Mouse (Mus musculus): ENCODE measurements at regions not wholly inside any gene's neighbourhood (a gene's known extent, or its start where the extent isn't known, plus 50 kb on each side); places are given as distances from the start of the nearest gene placed in this dataset.
A peak's percentile ranks its signal among the peaks of the same experiment; 100 is the strongest.

DNA sequence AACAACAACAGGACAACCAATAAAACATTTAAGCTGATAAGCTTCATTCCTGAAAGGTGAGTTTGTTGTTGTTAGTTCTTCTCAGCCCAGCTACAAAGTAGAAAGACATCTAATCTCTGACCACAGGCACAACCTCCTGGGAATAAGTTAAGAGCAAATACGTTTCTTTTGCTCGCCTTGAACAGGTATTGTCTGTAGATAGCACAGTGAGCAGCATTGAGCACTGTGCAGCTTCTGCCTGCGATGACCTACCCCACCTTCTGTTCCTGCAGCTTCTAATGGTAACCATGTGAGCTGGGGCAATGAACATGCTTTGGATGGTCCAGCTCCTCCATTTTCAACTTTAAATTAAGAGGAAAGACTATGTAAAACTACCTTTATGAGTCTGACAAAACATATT is 509.8 kb upstream of the Adgrl2 start:
- no peak for DNase-seq (ENCODE audit: low spot score)

DNA sequence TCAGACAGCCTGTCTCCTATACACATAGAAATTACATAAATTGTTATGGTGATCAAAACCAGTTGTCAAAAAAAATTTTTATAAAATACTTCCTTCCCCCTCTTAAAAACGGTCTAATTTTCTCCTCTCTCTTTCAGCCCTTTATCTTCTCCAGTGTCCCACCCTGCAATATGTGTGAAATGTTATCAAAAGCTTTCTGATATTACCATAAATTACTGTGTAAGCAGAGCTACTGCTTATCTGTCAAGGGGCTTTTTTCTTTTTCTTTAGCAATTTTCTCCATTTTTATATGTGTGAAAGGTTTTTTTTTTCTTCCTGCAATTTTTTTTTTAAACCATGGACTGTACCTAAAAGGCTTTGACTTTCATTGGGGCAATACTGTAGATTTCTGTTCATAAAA is 508.4 kb upstream of the Adgrl2 start:
- no peak for DNase-seq (ENCODE audit: low spot score)

- no peak for DNase-seq (ENCODE audit: low spot score)
These were observed 506.6 kb upstream of the Adgrl2 start for GRCm38 (mm10) chr3:149496829-149497471.

- DNase-seq (ENCODE audit: low spot score), result no peak
These were observed 505.8 kb upstream of the Adgrl2 start for GRCm38 (mm10) chr3:149496122-149496521.

DNA sequence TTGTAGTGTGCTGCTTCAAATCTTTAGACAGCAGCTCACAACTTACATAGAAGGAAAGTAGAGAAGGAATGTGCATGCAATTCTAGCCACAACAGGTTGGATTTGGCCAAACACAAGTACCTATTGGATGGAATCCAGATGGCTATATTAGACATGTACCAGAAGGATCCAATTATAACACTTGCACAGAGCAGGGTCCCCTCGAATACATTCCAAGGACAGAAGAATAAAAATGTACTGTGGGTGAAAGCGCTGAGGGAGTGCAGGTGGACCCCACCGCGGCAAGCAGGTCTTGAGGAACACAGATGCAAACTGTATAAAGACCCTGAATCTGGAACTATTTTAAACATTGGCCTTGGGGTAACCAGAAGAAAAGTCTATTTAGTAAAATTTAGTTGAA is 497.8 kb upstream of the Adgrl2 start:
- DNase-seq (ENCODE audit: low spot score), result no peak

DNA sequence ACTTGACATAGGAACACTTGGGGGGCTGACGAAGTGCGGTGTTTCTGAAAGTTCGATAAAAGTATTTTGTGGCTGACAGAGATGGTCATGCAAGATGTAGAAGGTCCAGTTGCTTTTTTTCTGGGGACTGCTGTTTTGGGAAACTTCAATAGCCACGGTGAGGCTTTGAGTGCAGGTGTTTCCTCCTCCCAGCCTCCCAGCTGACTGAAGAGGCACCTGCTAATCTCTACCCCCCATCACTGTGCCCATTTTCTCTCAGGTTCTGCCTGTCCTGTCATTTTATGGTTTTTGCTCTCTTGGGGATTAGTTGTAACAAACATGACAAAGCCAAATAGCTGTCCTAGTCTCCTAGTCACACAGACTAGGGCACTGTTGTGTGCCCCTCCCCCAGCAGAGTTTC is 495.1 kb upstream of the Adgrl2 start:
- DNase-seq (ENCODE audit: low spot score), result no peak

- no peak for DNase-seq (ENCODE audit: low spot score)
These were observed 494.0 kb upstream of the Adgrl2 start for GRCm38 (mm10) chr3:149484319-149484718.

DNA sequence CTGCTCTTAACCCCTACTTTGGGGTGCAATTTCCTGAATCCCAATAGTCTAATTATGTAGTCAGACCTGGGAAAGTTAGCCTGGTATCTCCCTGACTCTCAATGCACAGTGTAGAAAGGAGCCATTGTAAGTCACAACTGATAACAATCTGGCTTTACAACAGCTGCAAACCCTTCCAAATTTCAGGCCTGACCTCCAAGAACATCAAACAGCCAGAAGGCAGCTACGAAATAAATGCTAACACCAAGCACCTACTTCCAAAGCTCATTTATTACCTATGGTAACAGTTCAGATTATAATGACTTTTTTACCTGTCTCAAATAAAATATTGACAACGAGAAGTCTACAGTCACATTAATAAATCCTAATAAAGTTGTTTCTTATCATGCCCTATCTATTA is 485.8 kb upstream of the Adgrl2 start:
- no peak for DNase-seq (ENCODE audit: low spot score)

GRCm38 (mm10) chr3:149466973-149467372 is 476.6 kb upstream of the Adgrl2 start:
- no peak for DNase-seq (ENCODE audit: low spot score)

- DNase-seq (ENCODE audit: low spot score), result no peak
These were observed 474.2 kb upstream of the Adgrl2 start for GRCm38 (mm10) chr3:149464603-149465002.

GRCm38 (mm10) chr3:149462121-149462541 is 471.8 kb upstream of the Adgrl2 start:
- DNase-seq (ENCODE audit: low spot score), result no peak

DNA sequence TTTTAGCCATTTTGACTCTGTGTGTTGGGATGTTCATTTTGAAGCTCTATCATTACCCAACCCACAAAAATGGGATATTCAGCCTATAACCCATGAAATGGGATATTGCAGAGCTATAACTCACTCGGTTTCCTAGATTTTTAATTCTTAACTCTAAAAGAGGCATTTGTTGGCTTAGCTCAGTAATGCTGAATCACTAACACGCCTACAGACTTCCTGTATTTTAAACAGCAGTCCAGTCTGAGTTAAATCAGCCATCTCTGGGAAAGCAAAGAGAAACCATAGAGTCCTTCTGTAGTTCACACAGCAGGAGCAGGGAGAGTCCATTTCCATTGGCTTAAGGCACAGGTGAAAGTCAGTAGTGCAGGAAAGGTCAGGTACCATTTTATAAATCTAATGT is 471.3 kb upstream of the Adgrl2 start:
- DNase-seq (ENCODE audit: low spot score), result no peak

DNA sequence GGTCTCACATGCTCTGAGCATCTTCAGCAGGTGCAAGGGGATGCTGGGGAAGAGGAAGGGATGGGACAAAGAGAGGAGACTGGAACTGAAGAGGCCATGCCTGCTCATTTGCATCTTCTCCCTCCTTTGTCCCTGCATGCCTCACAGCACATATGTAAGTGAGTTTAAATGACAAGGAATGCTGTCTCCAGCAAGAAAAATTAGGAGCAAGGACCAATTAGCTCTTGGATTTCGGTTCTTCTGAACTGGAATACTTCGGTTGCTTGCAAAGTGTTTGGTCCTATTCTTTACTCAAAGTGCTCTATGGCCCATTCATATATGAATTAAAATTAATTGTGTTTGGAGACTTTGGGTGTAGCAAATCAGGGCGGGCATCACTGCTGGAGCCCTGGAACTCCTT is 459.0 kb upstream of the Adgrl2 start:
- DNase-seq (ENCODE audit: low spot score), result no peak

DNA sequence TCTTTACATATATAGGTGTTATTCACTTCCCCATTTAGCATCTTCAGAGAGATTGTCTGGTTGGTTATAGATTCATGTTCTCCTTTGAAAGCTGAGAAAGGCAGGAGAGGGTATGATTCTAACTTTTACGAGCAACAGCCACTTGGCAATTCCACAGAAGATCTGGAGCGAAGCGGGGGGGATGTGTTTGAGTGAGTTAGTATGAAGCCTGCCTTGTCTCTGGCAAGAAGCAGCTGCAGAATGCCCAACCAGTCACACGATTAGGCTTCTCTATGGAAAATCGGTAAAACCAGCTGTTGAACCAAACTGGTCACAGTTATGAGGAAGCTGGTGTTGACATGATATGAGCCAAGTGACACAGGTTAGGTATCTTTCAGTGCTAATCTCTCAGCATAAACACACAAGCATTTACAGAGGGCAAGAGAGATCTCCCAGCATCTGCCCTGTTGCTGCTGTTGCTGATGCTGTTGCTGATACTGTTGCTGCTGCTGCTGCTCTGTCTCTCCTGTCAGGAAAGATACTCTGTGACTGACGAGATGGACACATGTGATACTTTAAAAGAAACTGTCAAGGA is 455.7 kb upstream of the Adgrl2 start:
- DNase-seq (ENCODE audit: low spot score), result no peak

DNA sequence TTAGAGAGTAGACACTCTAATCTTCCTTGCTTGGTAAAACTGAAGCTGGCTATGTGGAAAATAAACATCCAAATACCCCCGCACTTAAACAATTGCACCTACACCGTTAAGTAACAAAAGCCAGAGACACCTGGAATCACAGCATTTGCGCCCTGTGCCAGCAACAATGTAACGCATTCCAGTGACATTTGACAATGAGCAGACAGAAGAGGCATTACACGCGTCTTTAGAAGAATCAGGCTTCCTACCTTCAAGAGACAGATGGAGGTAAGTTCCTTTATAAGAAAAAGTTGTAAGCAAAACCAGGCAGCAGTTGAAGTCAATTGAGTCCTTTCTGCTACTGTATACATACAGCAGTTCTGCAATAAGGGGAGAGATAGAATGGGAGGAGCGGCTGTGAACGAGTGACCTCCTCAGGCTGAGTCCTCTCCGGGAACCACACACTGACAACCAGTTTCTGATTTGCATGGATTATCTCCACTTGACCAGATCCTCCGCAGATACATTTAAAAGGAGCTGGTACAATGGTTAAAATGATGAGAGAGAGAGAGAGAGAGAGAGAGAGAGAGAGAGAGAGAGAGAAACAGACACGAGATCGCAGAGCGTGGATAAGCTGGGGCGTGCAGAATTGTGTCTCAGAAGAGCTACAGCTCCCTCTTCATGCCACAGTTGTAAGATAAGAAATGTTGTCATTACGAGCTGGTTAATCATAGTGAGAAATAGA is 454.7 kb upstream of the Adgrl2 start:
- DNase-seq (ENCODE audit: low spot score), result peak; percentile 37

- no peak for DNase-seq (ENCODE audit: low spot score)
These were observed 454.0 kb upstream of the Adgrl2 start for GRCm38 (mm10) chr3:149444377-149444776.

DNA sequence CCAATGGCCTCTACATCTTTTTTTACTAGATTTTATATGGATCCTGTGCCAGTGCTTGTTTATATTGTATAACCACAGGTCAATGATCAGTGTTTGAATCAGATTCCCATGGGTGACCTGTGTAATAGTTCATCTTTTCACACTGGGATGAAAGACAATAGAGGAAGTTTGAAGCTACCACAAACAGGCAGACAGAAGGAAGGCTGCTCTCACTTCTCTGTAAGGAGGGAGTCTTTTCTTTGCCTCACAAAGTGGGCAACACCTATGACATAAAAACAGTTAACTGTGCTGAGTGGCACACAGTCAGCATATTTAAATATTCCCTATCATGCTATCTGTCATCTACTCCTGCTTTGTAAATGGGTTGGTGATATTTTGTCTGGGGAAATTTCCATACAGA is 450.9 kb upstream of the Adgrl2 start:
- no peak for DNase-seq (ENCODE audit: low spot score)

- DNase-seq (ENCODE audit: low spot score), result no peak
These were observed 447.4 kb upstream of the Adgrl2 start for GRCm38 (mm10) chr3:149437763-149438162.

DNA sequence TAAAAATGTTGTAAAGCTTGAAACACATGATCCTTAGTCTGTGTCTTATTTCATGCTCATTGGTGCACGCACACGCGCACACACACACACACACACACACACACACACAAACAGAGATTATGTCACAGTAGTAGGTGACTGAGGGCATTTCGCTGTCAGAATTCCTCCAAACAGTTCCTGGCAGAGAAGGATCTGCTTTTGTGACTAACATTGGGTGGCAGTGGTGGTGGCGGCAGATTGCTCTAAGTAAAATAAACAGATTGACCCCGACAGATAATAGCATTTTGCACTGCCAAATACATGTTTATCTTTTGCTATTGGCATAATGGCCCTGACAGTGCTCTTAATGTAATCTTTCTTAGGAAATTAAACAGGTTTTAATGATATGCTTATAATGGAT is 446.6 kb upstream of the Adgrl2 start:
- no peak for DNase-seq (ENCODE audit: low spot score)

DNA sequence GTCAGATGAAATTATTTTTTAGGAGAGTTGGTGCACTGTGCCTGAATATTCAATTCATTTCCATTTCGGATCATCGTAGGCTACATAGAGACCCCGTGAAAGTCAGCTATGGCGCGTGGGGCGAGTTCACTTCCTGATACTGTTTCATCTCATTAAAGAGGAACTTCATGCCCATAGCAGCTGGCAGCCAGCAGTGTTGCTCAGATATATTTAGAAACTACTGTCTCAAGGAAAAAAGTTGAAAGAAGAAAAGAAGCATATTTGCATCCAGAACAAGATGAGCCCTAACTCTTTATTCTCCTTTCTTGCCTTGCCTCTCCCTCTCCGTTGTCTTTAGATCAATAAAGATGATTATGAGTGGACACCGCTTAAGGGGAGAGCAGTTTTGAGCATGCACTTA is 446.1 kb upstream of the Adgrl2 start:
- no peak for DNase-seq (ENCODE audit: low spot score)

DNA sequence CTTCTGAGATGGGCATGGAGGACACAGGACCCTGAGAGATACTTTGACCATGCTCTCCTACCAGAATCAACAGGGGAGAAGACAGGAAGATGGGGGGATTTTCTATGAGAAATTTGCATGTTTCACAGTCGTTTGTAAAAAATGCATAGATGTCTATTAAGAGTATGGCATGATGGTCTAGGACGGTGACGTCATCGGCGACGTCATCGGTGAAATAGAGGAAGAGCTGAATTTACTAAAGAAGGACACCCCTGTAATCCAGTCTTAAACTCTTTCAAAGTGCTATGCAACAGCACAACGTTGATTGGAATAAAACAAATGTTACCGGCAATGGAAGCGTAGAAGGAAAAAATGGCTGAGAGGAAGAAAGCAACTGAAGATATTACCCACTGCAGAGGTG is 441.4 kb upstream of the Adgrl2 start:
- no peak for DNase-seq (ENCODE audit: low spot score)

- no peak for DNase-seq (ENCODE audit: low spot score)
These were observed 435.8 kb upstream of the Adgrl2 start for GRCm38 (mm10) chr3:149426023-149426759.

- no peak for DNase-seq (ENCODE audit: low spot score)
These were observed 434.0 kb upstream of the Adgrl2 start for GRCm38 (mm10) chr3:149424306-149424705.

Measured in yolk sac, embryonic 10.5 days (tissue).